Mouse (Mus musculus) bone marrow, adult 2 months (tissue): Measurements from ENCODE around the gene B3gnt8.

Experiments
- CTCF ChIP-seq: fragments of 200-500 bp; IDR thresholded peaks from 2 replicates; pipeline ENCODE4 v1.5.1; 2011; ENCODE audit warnings: low read length, control low read depth; ENCODE audit not compliant: control insufficient read depth, insufficient read depth
- POLR2A ChIP-seq: fragments of 200-500 bp; IDR thresholded peaks from 2 replicates; pipeline ENCODE4 v1.6.1; 2011; ENCODE audit warnings: low read depth, mild to moderate bottlenecking, control low read depth, low read length, borderline replicate concordance; ENCODE audit not compliant: control insufficient read depth

- TF ChIP-seq CTCF (no peak), POLR2A (peak; percentile 32; the same call in 1 of the 2 replicates)
Observed at GRCm38 (mm10) chr7:25636373-25636772, 9.9 kb downstream of the B3gnt8 start.
